Mouse (Mus musculus) urinary bladder, adult 18-20 months (tissue): ENCODE results near the gene Wdr5b.

Source experiments
- DNase-seq, 2 experiments: peaks; one replicate each; pipeline ENCODE4 v3.0.0; 2022; ENCODE audit warnings: low spot score in 2 of 2, mixed read lengths in 2 of 2

Gene Wdr5b

DNA sequence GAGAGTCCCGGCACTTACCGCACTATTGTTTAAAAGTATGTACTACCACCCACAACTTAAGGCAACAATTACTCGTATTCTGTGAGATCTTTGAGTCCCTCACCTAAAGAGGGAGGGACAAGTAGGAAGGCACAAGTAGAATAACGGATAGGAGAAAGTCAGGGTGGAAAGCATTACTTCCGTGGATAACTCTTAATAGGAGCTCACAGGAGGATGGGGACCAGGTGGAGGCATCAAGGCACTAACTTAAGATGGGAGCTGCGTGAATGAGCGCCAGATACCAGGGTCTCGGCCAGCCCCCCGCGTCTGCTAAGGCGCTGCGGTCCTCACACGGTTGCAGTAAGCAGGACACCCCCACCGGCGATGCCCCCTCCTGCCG lies 30.1 kb downstream of the Wdr5b start:
- no peak for DNase-seq

- DNase-seq = peak; percentile 87 to 94
These were observed 30.7 kb downstream of the Wdr5b start, which contains the start of the genes Fam162a and Ccdc58 for GRCm38 (mm10) chr16:36071450-36072379. Fam162a (minus strand) TSS chr16:36071594. Ccdc58 (plus strand) TSS chr16:36071685.

- DNase-seq = no peak
These were observed 31.5 kb downstream of the Wdr5b start for GRCm38 (mm10) chr16:36072410-36073011.

DNA sequence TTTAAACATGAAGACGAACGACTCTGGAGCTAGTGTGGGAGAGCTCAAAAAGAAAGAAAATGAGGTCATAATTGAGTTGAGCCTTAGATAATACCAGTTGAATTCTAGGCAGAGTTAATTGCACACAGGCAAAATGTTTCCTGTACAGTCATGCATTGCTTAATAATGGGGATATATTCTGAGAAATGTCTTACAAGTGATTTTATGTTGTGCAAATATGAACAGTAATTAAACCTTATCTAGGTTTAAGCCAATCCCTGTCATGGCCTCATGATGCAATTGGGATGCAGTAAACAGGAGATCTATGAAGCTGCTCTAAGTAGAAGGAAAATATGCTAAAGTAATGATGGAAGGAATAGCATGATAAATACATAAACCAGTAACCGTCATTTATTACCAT lies 33.8 kb downstream of the Wdr5b start:
- no peak for DNase-seq

DNA sequence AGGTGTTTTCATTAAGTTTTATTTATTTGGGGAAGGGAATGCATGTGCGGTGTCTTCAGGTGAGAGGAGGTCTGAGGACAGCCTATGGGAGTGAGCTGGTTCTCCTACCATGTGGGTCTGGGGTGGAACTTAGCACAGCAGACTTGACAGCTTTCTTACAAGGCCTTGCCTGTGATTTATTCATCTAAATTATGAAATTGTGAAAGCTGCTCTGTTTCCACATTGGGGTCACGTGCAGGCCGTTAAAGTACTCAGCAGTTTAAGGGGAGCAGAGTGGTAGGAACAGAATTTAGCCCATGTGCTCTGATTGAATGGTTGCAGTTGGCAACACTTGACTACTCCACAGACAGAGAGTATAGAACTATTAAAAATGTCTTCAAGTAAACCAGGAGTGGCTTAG lies 38.9 kb downstream of the Wdr5b start:
- DNase-seq = no peak

GRCm38 (mm10) chr16:36087846-36088245 lies 46.9 kb downstream of the Wdr5b start:
- no peak for DNase-seq

DNA sequence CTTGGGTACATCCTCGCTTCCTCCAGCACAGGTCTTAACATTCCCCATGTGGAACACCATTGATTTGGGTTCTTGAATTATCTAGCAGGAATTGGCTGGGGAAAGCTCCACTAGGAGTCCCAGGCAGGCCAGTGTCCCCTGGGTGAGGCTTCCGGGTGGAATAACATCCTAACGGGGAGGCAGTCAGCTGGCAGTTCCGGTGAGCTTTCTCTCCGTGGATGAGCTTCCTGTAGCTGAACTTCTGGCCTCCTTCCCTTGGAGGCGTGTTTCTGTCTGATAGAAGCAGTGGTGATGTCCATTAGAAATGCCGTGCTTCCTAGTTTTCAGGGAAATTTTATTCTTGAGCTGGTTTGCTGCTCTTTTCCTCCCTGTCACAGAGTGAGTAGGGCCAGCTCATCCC lies 48.1 kb downstream of the Wdr5b start:
- no peak for DNase-seq

DNA sequence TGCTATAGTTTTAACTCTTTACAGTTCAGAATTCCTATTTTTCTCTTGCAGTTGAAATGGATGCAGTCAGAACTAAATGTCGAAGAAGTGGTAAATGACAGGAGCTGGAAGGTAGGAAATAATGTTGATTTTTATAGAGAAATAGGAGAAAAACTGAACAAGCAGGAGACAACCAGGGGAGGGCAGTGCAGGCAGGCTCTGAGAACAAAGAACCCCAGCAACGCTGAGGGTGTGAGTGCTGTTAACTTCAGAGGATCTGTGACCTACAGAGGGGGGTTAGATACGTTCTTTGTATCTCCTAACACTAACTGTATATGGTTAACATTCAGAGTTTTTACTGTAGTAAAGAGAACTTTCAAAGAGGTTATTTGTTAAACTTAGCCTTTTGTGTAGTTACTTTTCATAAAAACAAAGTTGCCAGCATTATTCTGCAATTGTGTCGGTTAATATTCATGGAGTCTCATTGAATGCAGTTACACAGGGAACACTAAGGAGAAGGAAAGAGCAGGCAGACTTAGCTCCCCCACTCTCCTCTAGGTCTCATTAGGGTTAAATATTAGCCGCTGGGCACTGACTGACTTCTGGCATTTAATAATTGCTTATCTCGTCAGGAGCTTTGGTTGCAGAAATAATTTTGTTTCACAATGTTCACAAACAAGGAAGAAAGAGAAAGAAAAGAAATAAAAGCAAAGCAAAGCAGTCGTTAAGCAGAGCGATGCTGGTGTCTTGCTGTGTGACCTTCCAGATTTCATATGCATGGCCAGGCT lies 49.0 kb downstream of the Wdr5b start:
- DNase-seq = no peak

- DNase-seq = no peak
These were observed 50.0 kb downstream of the Wdr5b start for GRCm38 (mm10) chr16:36090785-36091509.
